In the genomic region with DNA sequence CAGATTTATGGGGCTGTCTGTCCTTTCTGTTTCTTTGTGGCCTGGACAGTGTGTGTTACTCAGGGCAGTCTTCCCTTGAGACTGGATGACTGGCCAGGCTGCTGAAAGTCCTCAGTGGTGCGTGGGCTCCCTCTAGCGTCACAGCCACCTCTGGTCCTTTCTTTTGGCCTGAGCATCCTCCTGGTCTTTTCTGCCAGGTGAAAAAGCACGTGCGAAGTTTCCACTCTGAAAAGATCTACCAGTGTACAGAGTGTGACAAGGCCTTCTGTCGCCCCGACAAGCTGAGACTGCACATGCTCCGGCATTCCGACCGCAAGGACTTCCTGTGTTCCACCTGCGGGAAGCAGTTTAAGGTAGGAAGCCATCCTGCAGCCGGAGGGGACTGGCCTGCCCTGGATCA, we compare ENCODE assay signal across 9 mouse cellular contexts. TPM values are rescaled to one million over a fixed set of nuclear protein-coding genes. Genes with fewer than 3 reads are reported as not detected.
DNase-seq lines count a peak whose midpoint lies in the region; ATAC-seq lines count a peak whose summit lies in the region.
"Had no signal": no experiment of that assay in that cellular context is flagged by ENCODE, and none has a peak within 500 bp of the region (broad histone marks: within the 10 kb centered on the region; RNA-seq: fewer than 3 reads in every experiment).

No protein-coding gene starts in this region.

- H3K36me3 ChIP-seq in hindbrain, embryonic 16.5 days (ENCODE audit: control insufficient read depth, insufficient read depth, low read length), result no peaks in the 10 kb centered on the region; the same call in 1 of the 2 replicates

- no peak overlapping the region for H3K27ac ChIP-seq in hindbrain, embryonic 16.5 days (ENCODE audit: low read depth, low read length)
- H3K27ac ChIP-seq: lung, embryonic 15.5 days had no signal

- no peak overlapping the region for H3K4me3 ChIP-seq in hindbrain, embryonic 16.5 days (ENCODE audit: low read length)
- H3K4me3 ChIP-seq: lung, embryonic 15.5 days had no signal

- peak; percentile 72 for DNase-seq in Muller cell, postnatal 12 days (ENCODE audit: inconsistent ontology term)
- peak; percentile 89 to 91 for DNase-seq in cerebellum, adult 18-20 months
- DNase-seq in forelimb bud, embryonic 11.5 days (ENCODE audit: low read depth, low spot score), result peak; percentile 57
- peak; percentile 59 to 80 for DNase-seq in layer of hippocampus, postnatal 25 days (ENCODE audit: extremely low spot score in 1 of 2, low spot score in 1 of 2)
- peak; percentile 60 to 82 for DNase-seq in right cerebral cortex, postnatal 10 days (ENCODE audit: low spot score in 2 of 2)
- peak; percentile 64 for DNase-seq in urinary bladder, postnatal 25 days (ENCODE audit: low spot score)

- no peaks in the 10 kb centered on the region for H3K4me1 ChIP-seq in hindbrain, embryonic 16.5 days (ENCODE audit: control insufficient read depth, insufficient read depth, low read depth, low read length)

- no peaks in the 10 kb centered on the region for H3K27me3 ChIP-seq in hindbrain, embryonic 16.5 days (replicated peaks; ENCODE audit: control insufficient read depth, insufficient read depth, low read length)
- H3K27me3 ChIP-seq: lung, embryonic 15.5 days had no signal

- H3K4me2 ChIP-seq in hindbrain, embryonic 16.5 days (ENCODE audit: low read length), result no peak overlapping the region
- H3K4me2 ChIP-seq: lung, embryonic 15.5 days had no signal

- no peaks in the 10 kb centered on the region for H3K9me3 ChIP-seq in hindbrain, embryonic 16.5 days (ENCODE audit: control insufficient read depth, low read length)
- H3K9me3 ChIP-seq: lung, embryonic 15.5 days had no signal

- ATAC-seq in hindbrain, embryonic 16.5 days, result peak; percentile 76
- peak; percentile 90 for ATAC-seq in megakaryocyte-erythroid progenitor cell, adult 5-6 weeks (replicated peaks; ENCODE audit: low FRiP score, low TSS enrichment, poor library complexity, severe bottlenecking)

- no peak overlapping the region for H3K9ac ChIP-seq in hindbrain, embryonic 16.5 days (ENCODE audit: low read depth, low read length)
- H3K9ac ChIP-seq: lung, embryonic 15.5 days had no signal

- WGBS in hindbrain, embryonic 16.5 days, result 70% methylated on average over 11 of the region's 11 CpGs

RNA-seq across cellular contexts. Expression of gene Nfrkb, which starts 37.1 kb away (rescaled TPM):
- polyA plus RNA-seq in hindbrain, embryonic 16.5 days (2015; fragmentation: Nextera tagmentation; extraction: Ambion mirVana), result 22.5 and 23.5 TPM in 2 replicates
- total RNA-seq in layer of hippocampus, postnatal 25 days (2021), result 10 to 100 TPM; 26.2 to 34.3 TPM
- 33.4 and 60.1 TPM in 2 replicates for total RNA-seq in megakaryocyte-erythroid progenitor cell, adult 5-6 weeks (2014; fragmentation: Nextera tagmentation)
- total RNA-seq in megakaryocyte-erythroid progenitor cell, adult 5-6 weeks (2017), result 24.5 and 36.8 TPM in 2 replicates
